Mouse (Mus musculus): ENCODE measurements around the gene Pla2g4e. TPM values are rescaled to one million over a fixed set of nuclear protein-coding genes. Genes with fewer than 3 reads are reported as not detected.
A peak's percentile ranks its signal among the peaks of the same experiment; 100 is the strongest.

The Pla2g4e gene
- total RNA-seq, 2 experiments from 2014 or later, result 2.2 to 2.9 TPM

DNA sequence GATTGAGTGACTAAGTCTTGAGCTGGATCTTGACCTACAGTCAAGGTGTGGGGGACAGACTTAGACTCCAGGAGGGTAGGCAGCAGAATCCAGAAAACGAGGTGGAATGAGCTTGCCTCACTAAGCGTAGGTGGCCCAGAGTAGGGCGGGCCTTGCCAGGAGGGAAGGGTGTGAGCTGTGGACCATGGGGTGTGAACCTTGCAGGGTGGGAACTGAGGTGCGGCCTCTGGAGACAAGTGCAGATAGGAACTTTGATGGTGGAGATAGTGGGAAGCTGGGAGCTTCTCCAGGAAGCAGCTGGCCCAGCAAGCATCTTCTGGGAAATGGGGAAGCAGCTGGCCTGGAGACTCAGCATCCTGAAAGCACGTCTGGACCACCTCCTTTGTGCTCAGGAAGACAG is 7.4 kb downstream of the Pla2g4e start:
- DNase-seq (ENCODE audit: low spot score in 2 of 2), result no peak

DNA sequence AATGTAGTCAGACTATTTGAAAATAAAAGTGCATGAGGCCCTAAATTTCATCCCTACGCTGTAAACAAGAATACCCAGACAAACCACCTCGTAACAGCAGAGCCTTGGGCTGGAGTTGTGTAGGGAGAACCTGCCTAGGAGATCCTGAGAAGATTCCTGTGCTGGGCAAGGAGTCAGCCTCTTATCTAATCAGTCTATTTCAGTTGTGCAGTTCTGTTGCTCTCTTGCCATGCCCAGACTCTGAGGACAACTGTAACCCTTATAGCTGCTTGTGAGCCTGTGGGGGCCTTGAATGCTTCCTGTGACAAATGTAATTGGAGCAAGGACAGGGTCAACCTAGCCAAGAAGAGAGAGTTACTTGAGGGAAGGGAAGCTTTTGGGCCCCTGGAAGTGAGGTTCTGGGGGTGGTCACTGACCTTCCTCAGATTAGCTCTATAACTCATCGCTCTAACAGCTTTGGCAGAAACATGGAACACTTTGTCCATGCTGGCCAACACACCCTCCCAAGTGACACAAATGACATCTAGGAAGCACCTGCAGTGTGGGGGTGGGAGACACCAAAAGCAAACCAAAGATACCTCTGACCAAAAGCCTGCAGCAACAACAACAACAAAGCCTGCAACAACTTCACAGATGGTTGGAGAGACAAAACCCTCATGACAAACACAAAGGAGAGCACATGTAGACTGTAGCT is 9.0 kb downstream of the Pla2g4e start:
- no peak for DNase-seq (ENCODE audit: low spot score in 2 of 2)

GRCm38 (mm10) chr2:120235381-120235780 is 9.8 kb downstream of the Pla2g4e start:
- DNase-seq (ENCODE audit: low spot score in 2 of 2), result no peak

DNA sequence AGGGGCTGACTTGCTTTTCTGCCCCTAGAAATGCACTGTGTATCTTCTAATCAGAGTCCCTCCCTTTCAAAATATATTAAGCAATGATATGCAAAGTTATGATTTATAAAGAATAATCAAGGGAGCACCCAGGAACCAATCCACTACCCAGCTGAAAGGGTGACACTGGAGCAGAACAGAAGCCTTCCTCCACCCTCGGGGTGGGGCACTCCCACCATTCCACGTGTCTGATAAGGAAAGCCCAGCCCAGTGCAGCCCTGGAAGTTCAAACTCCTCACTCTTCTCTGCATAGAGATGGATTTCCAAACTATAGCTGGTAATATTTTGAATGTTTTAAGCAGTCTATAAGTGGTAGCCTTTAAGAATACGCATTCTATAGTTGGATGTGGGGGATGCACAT is 13.5 kb downstream of the Pla2g4e start:
- no peak for DNase-seq (ENCODE audit: low spot score in 2 of 2)

GRCm38 (mm10) chr2:120214600-120214999 is 30.5 kb downstream of the Pla2g4e start:
- DNase-seq (ENCODE audit: low spot score in 2 of 2), result no peak

DNA sequence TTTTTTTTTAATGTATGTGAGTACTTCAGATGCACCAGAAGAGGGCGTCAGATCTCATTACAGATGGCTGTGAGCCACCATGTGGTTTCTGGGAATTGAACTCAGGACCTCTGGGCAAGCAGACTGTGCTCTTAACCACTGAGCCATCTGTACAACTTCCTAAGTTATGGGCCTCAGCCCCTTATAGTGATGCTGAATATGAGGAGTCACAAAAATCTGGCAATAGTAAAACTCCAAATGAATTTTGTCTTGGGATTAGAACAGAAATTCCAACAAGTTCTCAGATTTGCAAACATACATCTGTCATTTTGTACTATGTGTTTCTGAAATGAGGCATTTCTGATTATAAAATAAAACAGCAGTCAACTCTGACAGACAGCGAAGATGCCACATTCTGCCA is 33.7 kb downstream of the Pla2g4e start:
- DNase-seq (ENCODE audit: low spot score in 2 of 2), result no peak

DNA sequence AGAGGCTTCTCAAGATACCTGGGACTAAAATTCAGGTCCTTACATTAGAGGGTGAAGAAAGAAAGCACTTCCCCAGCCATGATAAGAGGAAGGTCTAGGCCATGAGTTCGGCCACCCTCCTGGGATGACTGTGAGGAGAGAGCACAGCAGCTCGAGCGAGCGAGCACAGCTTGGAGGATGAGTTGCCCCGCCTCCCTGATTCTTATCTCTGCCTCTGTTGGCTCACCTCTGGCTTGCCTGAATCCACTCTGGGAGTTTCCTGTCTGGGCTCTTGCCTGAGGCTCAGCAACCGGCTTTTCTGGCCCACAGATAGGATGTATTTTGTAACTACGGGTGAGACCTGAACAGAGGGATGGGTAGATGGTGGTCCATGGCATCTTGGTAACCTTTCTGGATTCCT is 37.2 kb downstream of the Pla2g4e start:
- no peak for DNase-seq (ENCODE audit: low spot score in 2 of 2)

DNA sequence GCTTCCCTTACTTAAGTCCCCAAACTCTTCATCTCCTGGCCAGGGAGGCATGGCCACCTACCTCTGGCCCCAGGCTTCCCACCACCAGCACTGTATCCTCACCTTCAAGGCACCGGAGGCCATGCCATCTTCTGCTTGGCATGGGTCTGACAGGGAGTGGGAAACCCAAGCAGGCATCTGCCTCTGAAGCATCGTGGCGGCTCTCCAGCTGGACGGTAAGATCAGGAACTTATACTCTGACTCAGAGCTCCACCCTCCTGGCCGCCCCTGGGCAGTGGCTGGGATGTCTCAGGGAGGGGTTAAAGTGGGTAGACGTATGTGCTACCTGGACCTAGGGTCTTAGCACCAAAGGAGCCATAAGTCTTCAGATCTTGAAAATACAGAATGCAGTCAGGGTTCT is 38.1 kb downstream of the Pla2g4e start:
- no peak for DNase-seq (ENCODE audit: low spot score in 2 of 2)

- no peak for DNase-seq (ENCODE audit: low spot score in 2 of 2)
Measured at GRCm38 (mm10) chr2:120203742-120204141, 41.4 kb downstream of the Pla2g4e start.

DNA sequence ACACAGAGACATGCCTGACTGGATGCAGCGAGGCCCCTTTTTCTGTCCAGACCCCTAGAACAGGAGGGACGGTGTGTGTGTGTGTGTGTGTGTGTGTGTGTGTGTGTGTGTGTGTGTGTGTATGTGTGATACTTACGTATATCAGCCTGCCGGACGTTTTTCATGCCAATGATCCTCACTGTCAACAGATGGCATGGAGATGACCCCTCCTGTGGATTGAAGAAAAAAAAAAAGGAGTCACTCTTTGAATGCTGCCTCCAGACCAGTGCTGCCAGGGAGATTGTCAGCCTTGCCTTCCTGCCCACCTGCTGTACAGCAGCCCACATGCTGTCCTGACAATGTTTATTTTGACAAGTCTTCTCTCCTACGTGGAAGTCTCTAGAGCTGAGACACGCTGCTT is 45.1 kb downstream of the Pla2g4e start:
- DNase-seq (ENCODE audit: low spot score in 2 of 2), result no peak

GRCm38 (mm10) chr2:120188174-120188573 is 57.0 kb downstream of the Pla2g4e start:
- no peak for DNase-seq (ENCODE audit: low spot score in 2 of 2)

- DNase-seq (ENCODE audit: low spot score in 2 of 2), result no peak
Measured at GRCm38 (mm10) chr2:120187583-120187982, 57.6 kb downstream of the Pla2g4e start.

- no peak for DNase-seq (ENCODE audit: low spot score in 2 of 2)
Measured at GRCm38 (mm10) chr2:120185527-120186276, 59.4 kb downstream of the Pla2g4e start.

GRCm38 (mm10) chr2:120178936-120179335 is 66.2 kb downstream of the Pla2g4e start:
- no peak for DNase-seq (ENCODE audit: low spot score in 2 of 2)

GRCm38 (mm10) chr2:120173718-120174117 is 71.4 kb downstream of the Pla2g4e start:
- peak; percentile 22 to 31 for DNase-seq (ENCODE audit: low spot score in 2 of 2)

DNA sequence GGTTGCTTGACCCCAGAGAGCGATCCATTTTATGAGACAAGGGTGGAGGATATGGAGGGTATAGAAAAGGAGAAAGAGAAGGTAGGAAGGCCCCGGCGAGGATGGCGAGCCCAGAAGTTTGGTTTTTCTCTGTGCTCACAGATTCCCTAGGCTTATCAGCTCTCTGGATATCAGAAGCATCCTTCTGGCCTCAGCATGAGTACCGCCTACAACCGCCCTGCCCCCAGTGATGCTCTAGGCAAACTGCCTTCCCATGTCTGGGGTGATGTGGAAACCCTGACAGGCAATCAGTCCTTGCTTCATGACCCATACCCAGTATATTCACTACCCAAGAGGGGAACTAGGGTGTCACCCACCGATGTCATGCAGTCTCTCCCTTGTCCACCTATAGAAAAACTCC is 73.8 kb downstream of the Pla2g4e start:
- no peak for DNase-seq (ENCODE audit: low spot score in 2 of 2)

DNA sequence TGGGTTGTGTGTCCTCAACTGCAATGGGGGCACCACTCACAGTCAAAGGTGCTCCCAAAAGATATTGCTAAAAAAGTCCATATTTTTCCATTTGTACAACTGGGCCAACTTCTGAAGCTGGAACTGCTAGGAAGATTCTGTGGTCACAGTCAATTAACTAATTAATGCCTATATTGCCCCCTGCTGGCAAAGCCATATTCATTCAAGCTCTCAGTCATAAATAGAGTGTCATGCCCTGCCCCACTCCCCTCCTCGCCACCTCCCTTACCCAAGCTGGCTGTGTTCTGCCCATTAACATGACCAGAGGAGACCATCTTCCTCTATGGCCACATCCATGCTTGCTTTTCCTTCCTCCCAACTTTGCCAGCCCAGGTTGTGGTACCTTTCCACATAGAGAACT is 74.4 kb downstream of the Pla2g4e start:
- no peak for DNase-seq (ENCODE audit: low spot score in 2 of 2)

- DNase-seq (ENCODE audit: low spot score in 2 of 2), result no peak
Measured at GRCm38 (mm10) chr2:120169382-120169781, 75.8 kb downstream of the Pla2g4e start.

DNA sequence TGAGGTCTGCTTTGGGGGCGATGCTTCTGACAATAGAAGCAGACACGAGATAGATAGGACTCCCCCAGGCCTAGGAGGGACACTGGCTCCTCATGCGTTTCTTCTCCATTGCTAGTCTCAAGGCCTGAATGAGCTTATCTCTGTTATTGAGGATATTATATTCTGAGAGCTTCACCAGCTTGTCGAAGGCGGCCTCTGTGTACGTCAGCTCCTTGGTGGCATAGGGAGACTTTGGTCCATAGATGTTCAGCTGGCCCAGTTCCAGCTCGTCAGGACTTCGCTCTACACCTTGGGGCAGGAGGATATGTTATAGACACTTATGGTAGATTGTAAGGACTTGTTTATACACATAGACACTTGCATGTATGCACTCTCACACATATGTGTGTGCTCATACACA is 77.4 kb downstream of the Pla2g4e start:
- no peak for DNase-seq (ENCODE audit: low spot score in 2 of 2)

GRCm38 (mm10) chr2:120165474-120165873 is 79.7 kb downstream of the Pla2g4e start:
- DNase-seq (ENCODE audit: low spot score in 2 of 2), result no peak

GRCm38 (mm10) chr2:120159434-120159833 is 85.7 kb downstream of the Pla2g4e start:
- no peak for DNase-seq (ENCODE audit: low spot score in 2 of 2)

- DNase-seq (ENCODE audit: low spot score in 2 of 2), result no peak
Measured at GRCm38 (mm10) chr2:120158846-120159245, 86.3 kb downstream of the Pla2g4e start.

- DNase-seq (ENCODE audit: low spot score in 2 of 2), result no peak
Measured at GRCm38 (mm10) chr2:120158016-120158415, 87.1 kb downstream of the Pla2g4e start.
